Mouse (Mus musculus) left cerebral cortex, postnatal 14 days (tissue): ENCODE measurements at regions not wholly inside any gene's neighbourhood (a gene's known extent, or its start where the extent isn't known, plus 50 kb on each side); places are given as distances from the start of the nearest gene placed in this dataset.
"Not testable (repeated sequence)": the region's sequence is repeated elsewhere in the genome, so short reads cannot be mapped to it uniquely, and the experiment has no call there.

Experiments used
- DNase-seq, 2 experiments: peaks; one replicate each; pipeline ENCODE4 v3.0.0; 2021 to 2022; ENCODE audit warnings: low spot score in 2 of 2, mixed read lengths in 1 of 2
- intact Hi-C: fragments of 180-260 bp; cut with DNase I; formaldehyde crosslinking; loops from one replicate; pipeline ENCODE4 v1.15.1; 2025

GRCm38 (mm10) chr15:15082577-15083128 lies 1645.9 kb upstream of the Cdh9 start:
- no peak for DNase-seq
- intact Hi-C loops = no loop called here

- intact Hi-C loops, DNase-seq: not testable (repeated sequence)
Observed at GRCm38 (mm10) chr15:15088696-15089095, 1639.9 kb upstream of the Cdh9 start.

GRCm38 (mm10) chr15:15089783-15090182 lies 1638.8 kb upstream of the Cdh9 start:
- DNase-seq = peak in 1 of 2 experiments; percentile 2
- intact Hi-C loops = not testable (repeated sequence)

GRCm38 (mm10) chr15:15091531-15092290 lies 1636.8 kb upstream of the Cdh9 start:
- intact Hi-C loops = no loop called here
- no peak for DNase-seq

- no peak for DNase-seq
- intact Hi-C loops = no loop called here
Observed at GRCm38 (mm10) chr15:15097391-15097790, 1631.2 kb upstream of the Cdh9 start.

GRCm38 (mm10) chr15:15102185-15102584 lies 1626.4 kb upstream of the Cdh9 start:
- intact Hi-C loops = no loop called here
- DNase-seq = no peak

GRCm38 (mm10) chr15:15120109-15120508 lies 1608.4 kb upstream of the Cdh9 start:
- no peak for DNase-seq
- intact Hi-C loops = no loop called here

- DNase-seq = no peak
- intact Hi-C loops = no loop called here
Observed at GRCm38 (mm10) chr15:15148791-15149190, 1579.8 kb upstream of the Cdh9 start.

- intact Hi-C loops = no loop called here
- no peak for DNase-seq
Observed at GRCm38 (mm10) chr15:15155422-15155821, 1573.1 kb upstream of the Cdh9 start.

GRCm38 (mm10) chr15:15170387-15170786 lies 1558.2 kb upstream of the Cdh9 start:
- DNase-seq = no peak
- intact Hi-C loops = no loop called here

GRCm38 (mm10) chr15:15220296-15220695 lies 1508.3 kb upstream of the Cdh9 start:
- intact Hi-C loops = no loop called here
- peak in 1 of 2 experiments; percentile 4 for DNase-seq

GRCm38 (mm10) chr15:15229926-15230325 lies 1498.6 kb upstream of the Cdh9 start:
- intact Hi-C loops = loop anchor here (5.0 kb wide), 1 partner anchor 603 kb away; no protein-coding TSS in a partner anchor
- no peak for DNase-seq

GRCm38 (mm10) chr15:15238309-15238708 lies 1490.2 kb upstream of the Cdh9 start:
- intact Hi-C loops = loop anchor here (5.0 kb wide), 1 partner anchor 1834 kb away; no protein-coding TSS in a partner anchor
- DNase-seq = peak; percentile 41 to 44
